Mouse (Mus musculus) fat pad, adult 2 months (tissue): ENCODE measurements around the gene Tmem207.

Experiments used
- DNase-seq: peaks from one replicate; pipeline ENCODE4 v3.0.0-alpha.2; 2011; ENCODE audit warnings: low read depth, low spot score; ENCODE audit errors: extremely low read depth

The Tmem207 gene

DNA sequence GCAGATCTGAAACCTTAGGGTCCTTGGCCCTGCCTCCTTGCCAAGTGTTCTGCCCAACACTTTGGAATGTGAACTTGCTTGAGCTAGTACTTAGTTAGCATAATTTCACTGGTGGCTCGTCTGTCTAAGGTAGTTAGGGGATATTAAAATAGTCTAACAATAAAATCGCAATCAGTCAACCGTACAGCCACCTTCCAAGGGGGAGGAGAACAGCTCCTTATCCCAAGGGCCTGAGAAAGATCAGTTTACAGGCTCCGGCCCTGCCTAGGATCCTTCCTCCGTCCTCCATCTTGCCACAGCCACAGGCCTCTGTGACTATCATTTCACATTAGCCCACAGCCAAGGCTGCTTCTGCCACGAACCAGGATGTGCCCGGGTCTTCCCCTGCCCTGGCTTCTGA is 63.7 kb downstream of the Tmem207 start, which contains the start of gene Cldn16:
Gene Cldn16 (plus strand): TSS at position 301 of the 400 bp plus-strand sequence.
- DNase-seq = no peak

DNA sequence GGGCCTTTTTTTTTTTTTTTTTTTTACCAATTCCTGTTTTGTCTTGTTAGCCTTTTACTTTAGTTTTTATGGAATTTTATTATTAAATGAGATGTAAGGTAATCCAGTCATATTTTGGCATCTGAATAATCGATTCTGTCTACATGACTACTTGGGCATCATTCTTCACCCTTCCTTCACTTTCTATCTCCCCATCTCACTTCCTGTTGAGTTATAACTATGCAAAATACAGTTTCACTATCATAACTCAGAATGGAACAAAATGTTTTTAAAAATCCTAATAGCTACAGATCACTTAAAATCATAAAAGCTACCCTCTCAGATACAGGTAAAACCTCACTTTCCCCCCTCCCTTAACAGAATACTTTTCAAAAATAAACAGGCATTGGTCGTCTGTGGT is 70.4 kb downstream of the Tmem207 start:
- DNase-seq = no peak

DNA sequence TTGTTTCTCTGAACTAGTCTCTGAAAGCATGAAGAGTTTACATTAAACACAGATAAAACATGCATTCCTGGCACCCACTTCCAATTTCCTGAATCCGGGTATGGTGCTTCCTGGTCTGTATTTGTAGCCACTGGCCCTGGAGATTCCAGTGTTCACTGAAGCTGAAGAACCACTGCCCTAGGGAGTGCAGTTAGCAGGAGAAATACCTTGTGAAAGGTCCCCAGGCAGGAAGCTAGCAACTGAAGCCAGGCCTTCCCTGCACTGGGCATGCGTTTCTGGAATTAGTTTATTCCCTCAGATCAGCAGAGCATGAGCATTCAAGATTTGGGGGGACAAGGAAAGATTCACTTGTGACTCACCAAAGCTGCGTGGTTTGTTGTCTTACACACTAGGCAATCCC is 72.4 kb downstream of the Tmem207 start:
- DNase-seq = no peak
